Mouse (Mus musculus): ENCODE measurements around the gene Gm572. TPM values are rescaled to one million over a fixed set of nuclear protein-coding genes. Genes with fewer than 3 reads are reported as not detected.
A peak's percentile ranks its signal among the peaks of the same experiment; 100 is the strongest.

Gm572 gene
- polyA plus RNA-seq, 1 experiment from 2014 or later = not detected

- peak; percentile 58 for ATAC-seq
- H3K4me3 ChIP-seq (ENCODE audit: low read depth, low read length) = no peak overlapping the region
- H3K4me1 ChIP-seq (ENCODE audit: control insufficient read depth, insufficient read depth, low read length) = peaks cover 13% of the 10 kb centered on the region
- no peak overlapping the region for H3K27ac ChIP-seq (ENCODE audit: low read depth, low read length)
- no peaks in the 10 kb centered on the region for H3K27me3 ChIP-seq (replicated peaks; ENCODE audit: control insufficient read depth, insufficient read depth, low read length)
- H3K9me3 ChIP-seq (replicated peaks; ENCODE audit: control insufficient read depth, low read length) = no peaks in the 10 kb centered on the region
- DNase-seq (ENCODE audit: low spot score) = peak; percentile 70
- no peak overlapping the region for H3K4me2 ChIP-seq (ENCODE audit: low read length)
- no peak overlapping the region for H3K9ac ChIP-seq (ENCODE audit: low read length)
- WGBS = 8% methylated on average over 10 of the region's 10 CpGs
- no peaks in the 10 kb centered on the region for H3K36me3 ChIP-seq (ENCODE audit: control insufficient read depth, insufficient read depth, low read length)
Observed at GRCm38 (mm10) chr4:148711323-148711722, 68.2 kb downstream of the Gm572 start.

GRCm38 (mm10) chr4:148712632-148713031 lies 69.5 kb downstream of the Gm572 start:
- H3K27ac ChIP-seq (ENCODE audit: low read depth, low read length) = no peak overlapping the region
- DNase-seq (ENCODE audit: low spot score) (no peak), ATAC-seq (no peak)
- peaks cover 13% of the 10 kb centered on the region for H3K4me1 ChIP-seq (ENCODE audit: control insufficient read depth, insufficient read depth, low read length)
- no peak overlapping the region for H3K9ac ChIP-seq (ENCODE audit: low read length)
- WGBS = 25% methylated on average over 10 of the region's 10 CpGs
- H3K9me3 ChIP-seq (replicated peaks; ENCODE audit: control insufficient read depth, low read length) = no peaks in the 10 kb centered on the region
- no peaks in the 10 kb centered on the region for H3K27me3 ChIP-seq (replicated peaks; ENCODE audit: control insufficient read depth, insufficient read depth, low read length)
- no peaks in the 10 kb centered on the region for H3K36me3 ChIP-seq (ENCODE audit: control insufficient read depth, insufficient read depth, low read length)
- no peak overlapping the region for H3K4me2 ChIP-seq (ENCODE audit: low read length)
- no peak overlapping the region for H3K4me3 ChIP-seq (ENCODE audit: low read depth, low read length)

- H3K9ac ChIP-seq (ENCODE audit: low read length) = no peak overlapping the region
- H3K4me3 ChIP-seq (ENCODE audit: low read depth, low read length) = no peak overlapping the region
- DNase-seq (ENCODE audit: low spot score) (no peak), ATAC-seq (no peak)
- no peaks in the 10 kb centered on the region for H3K27me3 ChIP-seq (replicated peaks; ENCODE audit: control insufficient read depth, insufficient read depth, low read length)
- no peak overlapping the region for H3K27ac ChIP-seq (ENCODE audit: low read depth, low read length)
- H3K36me3 ChIP-seq (ENCODE audit: control insufficient read depth, insufficient read depth, low read length) = no peaks in the 10 kb centered on the region
- H3K4me1 ChIP-seq (ENCODE audit: control insufficient read depth, insufficient read depth, low read length) = peaks cover 13% of the 10 kb centered on the region
- 73% methylated on average over 8 of the region's 8 CpGs for WGBS
- H3K9me3 ChIP-seq (replicated peaks; ENCODE audit: control insufficient read depth, low read length) = no peaks in the 10 kb centered on the region
- no peak overlapping the region for H3K4me2 ChIP-seq (ENCODE audit: low read length)
Observed at GRCm38 (mm10) chr4:148714064-148714463, 70.9 kb downstream of the Gm572 start.

GRCm38 (mm10) chr4:148714739-148715138 lies 71.6 kb downstream of the Gm572 start:
- Histone ChIP-seq H3K4me1 (ENCODE audit: control insufficient read depth, insufficient read depth, low read length) (peaks cover 13% of the 10 kb centered on the region), H3K36me3 (ENCODE audit: control insufficient read depth, insufficient read depth, low read length) (no peaks in the 10 kb centered on the region), H3K27ac (ENCODE audit: low read depth, low read length) (no peak overlapping the region), H3K9me3 (replicated peaks; ENCODE audit: control insufficient read depth, low read length) (no peaks in the 10 kb centered on the region), H3K27me3 (replicated peaks; ENCODE audit: control insufficient read depth, insufficient read depth, low read length) (no peaks in the 10 kb centered on the region), H3K9ac (ENCODE audit: low read length) (no peak overlapping the region), H3K4me3 (ENCODE audit: low read depth, low read length) (no peak overlapping the region), H3K4me2 (ENCODE audit: low read length) (no peak overlapping the region)
- DNase-seq (ENCODE audit: low spot score) = no peak
- 87% methylated on average over 12 of the region's 12 CpGs for WGBS
- ATAC-seq = no peak

- ATAC-seq (no peak), DNase-seq (ENCODE audit: low spot score) (no peak)
- H3K4me1 ChIP-seq (ENCODE audit: control insufficient read depth, insufficient read depth, low read length) = peaks cover 13% of the 10 kb centered on the region
- no peak overlapping the region for H3K4me3 ChIP-seq (ENCODE audit: low read depth, low read length)
- H3K9ac ChIP-seq (ENCODE audit: low read length) = no peak overlapping the region
- no peaks in the 10 kb centered on the region for H3K36me3 ChIP-seq (ENCODE audit: control insufficient read depth, insufficient read depth, low read length)
- H3K9me3 ChIP-seq (replicated peaks; ENCODE audit: control insufficient read depth, low read length) = no peaks in the 10 kb centered on the region
- H3K27me3 ChIP-seq (replicated peaks; ENCODE audit: control insufficient read depth, insufficient read depth, low read length) = no peaks in the 10 kb centered on the region
- no peak overlapping the region for H3K4me2 ChIP-seq (ENCODE audit: low read length)
- H3K27ac ChIP-seq (ENCODE audit: low read depth, low read length) = no peak overlapping the region
- 45% methylated on average over 3 of the region's 3 CpGs for WGBS
Observed at GRCm38 (mm10) chr4:148715396-148715795, 72.3 kb downstream of the Gm572 start.

Other genes starting within 250 kb of the Gm572 start
- 14.2 and 14.6 TPM in 2 replicates for gene Ubiad1, start 198.5 kb upstream of the Gm572 start, polyA plus RNA-seq (2014; fragmentation: Nextera tagmentation; extraction: Ambion mirVana)
- gene Mtor, start 194.7 kb upstream of the Gm572 start, polyA plus RNA-seq (2014; fragmentation: Nextera tagmentation; extraction: Ambion mirVana) = 22.2 and 24.4 TPM in 2 replicates
- 0.15 and 0.30 TPM in 2 replicates for gene Angptl7, start 142.9 kb upstream of the Gm572 start, polyA plus RNA-seq (2014; fragmentation: Nextera tagmentation; extraction: Ambion mirVana)
- gene Exosc10, start 84.9 kb upstream of the Gm572 start, polyA plus RNA-seq (2014; fragmentation: Nextera tagmentation; extraction: Ambion mirVana) = 99.7 and 107 TPM in 2 replicates
- gene Srm, start 51.8 kb upstream of the Gm572 start, polyA plus RNA-seq (2014; fragmentation: Nextera tagmentation; extraction: Ambion mirVana) = 168 and 179 TPM in 2 replicates
- 0.25 TPM in 1 of 2 replicates, not detected in the other for gene Masp2, start 40.8 kb upstream of the Gm572 start, polyA plus RNA-seq (2014; fragmentation: Nextera tagmentation; extraction: Ambion mirVana)
- 127 and 131 TPM in 2 replicates for gene Tardbp, start 16.3 kb upstream of the Gm572 start, polyA plus RNA-seq (2014; fragmentation: Nextera tagmentation; extraction: Ambion mirVana)
- 0.57 and 1.1 TPM in 2 replicates for gene Casz1, start 161.1 kb downstream of the Gm572 start, polyA plus RNA-seq (2014; fragmentation: Nextera tagmentation; extraction: Ambion mirVana)

Data from forebrain, embryonic 14.5 days (tissue).